Mouse (Mus musculus): ENCODE measurements at regions not wholly inside any gene's neighbourhood (a gene's known extent, or its start where the extent isn't known, plus 50 kb on each side); places are given as distances from the start of the nearest gene placed in this dataset.
A peak's percentile ranks its signal among the peaks of the same experiment; 100 is the strongest.

GRCm38 (mm10) chr1:137378072-137378985 is 418.1 kb upstream of the Nr5a2 start:
- DNase-seq = no peak

DNA sequence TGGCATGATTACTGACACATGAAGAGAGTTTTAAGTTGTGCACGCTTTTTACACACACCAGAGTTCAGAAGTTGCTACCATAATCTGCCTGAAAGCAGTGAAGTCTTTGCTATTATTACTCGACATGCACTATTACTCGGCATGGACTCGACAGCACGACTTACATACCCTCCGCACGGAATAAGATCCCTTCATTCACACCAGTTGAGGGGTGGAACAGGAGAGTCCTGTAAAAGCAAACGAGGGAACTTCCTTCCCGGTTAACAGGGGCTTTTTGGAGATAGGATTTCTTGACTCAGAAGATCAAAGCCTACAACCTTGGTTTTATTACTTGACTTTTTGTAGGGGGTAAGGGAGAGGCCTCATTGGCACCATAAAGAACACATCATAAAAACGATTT is 416.4 kb upstream of the Nr5a2 start:
- DNase-seq = no peak

DNA sequence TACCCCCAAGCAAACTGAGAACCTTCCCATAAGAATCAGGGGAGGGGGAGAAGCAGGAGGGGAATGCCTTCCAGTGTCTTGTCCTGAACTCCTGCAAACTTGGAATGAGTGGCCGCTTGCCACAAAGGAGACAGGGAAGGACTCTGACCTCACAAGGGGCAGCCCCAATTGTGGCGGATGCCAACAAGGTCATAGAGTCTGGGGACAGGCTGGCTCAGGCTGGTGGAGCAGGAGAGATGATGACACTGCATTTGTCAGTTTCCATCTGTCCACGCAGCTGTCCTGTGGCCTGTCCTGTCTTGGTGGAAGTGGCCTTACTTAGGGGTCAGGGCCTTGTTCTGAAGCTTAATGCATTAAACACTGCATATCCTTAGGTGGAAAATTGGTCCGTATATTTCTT is 414.4 kb upstream of the Nr5a2 start:
- peak in 1 of 2 experiments; percentile 24 for DNase-seq

- no peak for DNase-seq
These were observed 413.5 kb upstream of the Nr5a2 start for GRCm38 (mm10) chr1:137373509-137374420.

- no peak for DNase-seq
These were observed 412.0 kb upstream of the Nr5a2 start for GRCm38 (mm10) chr1:137372236-137372635.

- no peak for DNase-seq
These were observed 404.1 kb upstream of the Nr5a2 start for GRCm38 (mm10) chr1:137364396-137364795.

DNA sequence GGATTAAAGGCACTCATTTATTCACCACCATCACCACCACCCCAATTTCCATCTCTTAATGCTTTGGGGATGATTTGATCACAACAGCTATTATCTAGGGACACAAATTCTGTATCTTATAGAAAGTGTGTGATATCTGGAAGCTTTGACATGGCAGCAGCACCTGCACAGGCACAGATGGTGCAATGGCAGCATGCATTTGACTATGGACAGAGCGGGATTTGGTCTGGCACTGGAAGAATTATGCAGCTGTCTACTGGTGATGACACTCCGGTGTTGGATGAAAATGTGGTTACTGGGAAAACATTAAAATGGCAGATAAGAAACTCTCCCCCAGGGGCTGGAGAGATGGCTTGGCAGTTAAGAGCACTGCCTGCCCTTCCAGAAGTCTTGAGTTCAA is 403.7 kb upstream of the Nr5a2 start:
- no peak for DNase-seq

- DNase-seq = no peak
These were observed 403.3 kb upstream of the Nr5a2 start for GRCm38 (mm10) chr1:137363561-137363960.

GRCm38 (mm10) chr1:137360688-137361570 is 400.7 kb upstream of the Nr5a2 start:
- no peak for DNase-seq

DNA sequence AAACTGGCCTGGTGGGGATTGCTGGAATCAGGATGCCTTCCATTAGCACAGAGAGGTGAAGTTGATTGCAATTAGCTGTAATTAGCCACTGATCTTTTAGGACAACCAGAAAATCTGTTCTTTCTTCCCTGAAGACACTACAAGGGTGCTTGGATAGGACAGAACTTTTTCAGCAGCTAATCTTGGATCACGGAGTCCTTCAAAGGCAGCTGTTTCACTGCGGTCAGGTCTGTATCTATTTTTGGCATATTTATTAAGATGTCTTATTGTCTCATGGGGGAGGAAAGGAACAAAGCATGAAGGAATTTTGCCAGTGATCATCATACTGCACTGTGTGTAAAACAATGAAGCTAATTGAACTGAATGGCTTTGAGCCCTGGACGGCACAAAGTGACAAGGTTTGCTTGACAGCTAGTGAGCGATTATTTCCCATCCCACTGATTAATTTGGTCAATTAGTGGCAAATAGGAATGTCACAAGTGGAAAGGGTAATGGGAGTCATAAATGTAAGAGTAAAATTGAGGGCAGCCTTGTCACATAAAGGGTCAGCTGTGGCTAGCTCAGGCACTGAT is 395.8 kb upstream of the Nr5a2 start:
- no peak for DNase-seq

- DNase-seq = no peak
These were observed 392.3 kb upstream of the Nr5a2 start for GRCm38 (mm10) chr1:137352390-137353027.

DNA sequence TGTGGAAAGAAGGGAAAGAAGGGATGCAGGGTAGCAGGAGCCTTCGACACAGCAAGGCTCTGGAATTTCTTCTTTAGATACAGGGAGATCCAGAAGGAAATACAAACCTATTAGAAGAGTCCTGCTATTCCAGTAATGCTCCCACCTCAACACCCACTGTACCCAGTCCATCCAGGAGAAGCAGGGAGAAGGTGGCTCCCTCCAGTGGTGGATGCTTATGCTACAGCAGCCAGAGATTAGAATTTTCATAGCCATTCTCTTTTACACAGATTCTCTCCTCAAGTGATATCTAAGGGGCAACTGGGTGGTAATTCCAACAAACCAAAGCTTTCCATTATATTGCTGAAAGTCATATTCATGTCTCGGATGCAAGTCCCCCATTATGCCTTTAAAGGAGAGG is 373.9 kb upstream of the Nr5a2 start:
- no peak for DNase-seq

- DNase-seq = peak in 1 of 2 experiments; percentile 30
These were observed 372.0 kb upstream of the Nr5a2 start for GRCm38 (mm10) chr1:137332108-137332769.

- no peak for DNase-seq
These were observed 371.5 kb upstream of the Nr5a2 start for GRCm38 (mm10) chr1:137331746-137332107.

GRCm38 (mm10) chr1:137330634-137331033 is 370.4 kb upstream of the Nr5a2 start:
- DNase-seq = peak in 1 of 2 experiments; percentile 68

DNA sequence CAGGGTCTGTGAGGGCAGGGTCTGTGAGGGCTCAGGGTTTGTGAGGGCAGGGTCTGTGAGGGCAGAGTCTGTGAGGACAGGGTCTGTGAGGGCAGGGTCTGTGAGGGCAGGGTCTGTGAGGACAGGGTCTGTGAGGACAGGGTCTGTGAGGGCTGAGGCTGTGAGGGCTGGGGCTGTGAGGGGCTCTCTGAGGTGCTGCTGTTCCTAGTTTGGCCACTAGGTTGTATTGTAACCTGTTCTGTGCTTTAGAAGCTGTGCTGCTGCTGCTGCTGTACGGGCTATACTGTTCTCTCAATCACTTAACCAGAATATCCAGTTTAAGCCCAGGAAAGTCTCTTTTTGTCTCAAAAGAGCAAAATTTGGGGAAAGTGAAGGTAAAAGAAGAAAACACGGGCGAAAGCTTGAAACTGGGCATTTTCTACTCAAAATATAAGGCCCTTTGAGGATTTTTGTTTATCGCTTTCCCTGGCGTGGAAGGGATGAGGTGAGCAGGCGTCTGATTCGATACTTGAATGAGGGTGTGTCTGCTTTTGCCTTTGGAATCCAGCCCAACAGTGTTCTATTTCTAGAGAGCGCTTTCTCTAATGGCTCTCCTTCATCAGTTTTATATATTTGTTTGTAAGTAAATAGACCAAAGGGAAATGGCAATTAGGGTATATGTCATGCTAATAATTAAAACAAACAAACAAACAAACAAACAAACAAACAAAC is 363.8 kb upstream of the Nr5a2 start:
- DNase-seq = peak in 1 of 2 experiments; percentile 31

- DNase-seq = no peak
These were observed 362.9 kb upstream of the Nr5a2 start for GRCm38 (mm10) chr1:137323035-137323680.

GRCm38 (mm10) chr1:137302757-137303422 is 342.6 kb upstream of the Nr5a2 start:
- DNase-seq = no peak
